Mouse (Mus musculus): Measurements from ENCODE around the gene Pigk. TPM values are rescaled to one million over a fixed set of nuclear protein-coding genes. Genes with fewer than 3 reads are reported as not detected.

The Pigk gene
- total and polyA plus RNA-seq, 3 experiments = 4.1 to 39.2 (median 34.2) TPM

DNA sequence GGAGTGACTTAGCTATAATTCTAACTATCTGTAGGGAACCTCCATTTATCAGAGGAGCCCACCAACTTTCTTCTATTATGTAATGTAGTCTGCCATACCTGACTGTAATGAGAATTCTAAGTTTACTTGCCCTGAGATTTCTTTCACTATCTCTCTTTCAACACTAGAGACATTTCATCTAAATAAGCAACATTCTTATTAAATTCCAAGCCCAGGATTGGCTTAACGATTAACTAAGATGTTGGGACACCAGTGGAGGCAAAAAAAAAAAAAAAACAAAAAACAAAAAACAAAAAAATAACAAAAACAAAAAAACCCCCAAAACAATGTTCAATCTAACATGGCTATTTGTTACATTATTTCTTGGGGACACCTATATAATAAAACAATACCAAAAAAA lies 39.0 kb downstream of the Pigk start:
- Histone ChIP-seq H3K36me3 (replicated peaks) (peaks cover 39% of the 10 kb centered on the region), H3K4me3 (ENCODE audit: low read depth, low read length) (no peak overlapping the region), H3K4me1 (ENCODE audit: insufficient read depth, low read depth, low read length) (peaks cover 76% of the 10 kb centered on the region), H3K9me3 (replicated peaks) (no peaks in the 10 kb centered on the region), H3K27me3 (ENCODE audit: insufficient read depth, low read length) (no peaks in the 10 kb centered on the region)
- ATAC-seq (ENCODE audit: extremely low read depth, insufficient number of reproducible peaks, low FRiP score, poor library complexity, severe bottlenecking) = no peak
- DNase-seq (ENCODE audit: low spot score) = no peak
- TF ChIP-seq GATA2 (IDR thresholded peaks at IDR 0.05; ENCODE audit: borderline replicate concordance, low read depth, low read length) (no peak), GATA1 (IDR thresholded peaks at IDR 0.05; ENCODE audit: borderline replicate concordance, low read length) (no peak), POLR2AphosphoS5 (IDR thresholded peaks at IDR 0.05; ENCODE audit: insufficient replicate concordance, low read depth, low read length) (no peak), TAL1 (conservative IDR thresholded peaks at IDR 0.05; ENCODE audit: low read depth, low read length) (no peak), CTCF (IDR thresholded peaks at IDR 0.05; ENCODE audit: low read depth, low read length) (no peak)

DNA sequence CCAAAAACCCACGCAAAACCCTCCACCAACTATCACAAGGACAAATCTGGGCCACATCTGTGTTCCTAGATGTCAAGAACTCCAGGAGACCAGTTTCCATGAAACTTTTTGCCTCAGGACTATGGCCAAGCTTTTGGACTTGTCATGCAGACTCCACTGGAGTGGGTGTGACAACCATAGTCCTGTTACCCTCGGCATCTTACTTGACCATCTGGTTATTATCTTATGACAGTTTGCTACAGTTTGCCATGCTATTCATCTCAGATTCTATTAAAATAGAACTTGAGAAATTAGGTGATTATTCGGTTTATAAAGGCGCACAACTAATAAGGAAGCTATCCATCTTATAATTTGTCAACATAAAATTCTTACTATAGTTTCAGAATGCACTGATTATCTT lies 39.4 kb downstream of the Pigk start:
- DNase-seq (ENCODE audit: low spot score) (no peak), ATAC-seq (ENCODE audit: extremely low read depth, insufficient number of reproducible peaks, low FRiP score, poor library complexity, severe bottlenecking) (no peak)
- peaks cover 77% of the 10 kb centered on the region for H3K4me1 ChIP-seq (ENCODE audit: insufficient read depth, low read depth, low read length)
- peaks cover 39% of the 10 kb centered on the region for H3K36me3 ChIP-seq (replicated peaks)
- no peaks in the 10 kb centered on the region for H3K27me3 ChIP-seq (ENCODE audit: insufficient read depth, low read length)
- no peaks in the 10 kb centered on the region for H3K9me3 ChIP-seq (replicated peaks)
- no peak overlapping the region for H3K4me3 ChIP-seq (ENCODE audit: low read depth, low read length)
- TF ChIP-seq TAL1 (conservative IDR thresholded peaks at IDR 0.05; ENCODE audit: low read depth, low read length) = no peak
- TF ChIP-seq CTCF (IDR thresholded peaks at IDR 0.05; ENCODE audit: low read depth, low read length) = no peak
- no peak for TF ChIP-seq GATA2 (IDR thresholded peaks at IDR 0.05; ENCODE audit: borderline replicate concordance, low read depth, low read length)
- TF ChIP-seq POLR2AphosphoS5 (IDR thresholded peaks at IDR 0.05; ENCODE audit: insufficient replicate concordance, low read depth, low read length) = no peak
- TF ChIP-seq GATA1 (IDR thresholded peaks at IDR 0.05; ENCODE audit: borderline replicate concordance, low read length) = no peak

DNA sequence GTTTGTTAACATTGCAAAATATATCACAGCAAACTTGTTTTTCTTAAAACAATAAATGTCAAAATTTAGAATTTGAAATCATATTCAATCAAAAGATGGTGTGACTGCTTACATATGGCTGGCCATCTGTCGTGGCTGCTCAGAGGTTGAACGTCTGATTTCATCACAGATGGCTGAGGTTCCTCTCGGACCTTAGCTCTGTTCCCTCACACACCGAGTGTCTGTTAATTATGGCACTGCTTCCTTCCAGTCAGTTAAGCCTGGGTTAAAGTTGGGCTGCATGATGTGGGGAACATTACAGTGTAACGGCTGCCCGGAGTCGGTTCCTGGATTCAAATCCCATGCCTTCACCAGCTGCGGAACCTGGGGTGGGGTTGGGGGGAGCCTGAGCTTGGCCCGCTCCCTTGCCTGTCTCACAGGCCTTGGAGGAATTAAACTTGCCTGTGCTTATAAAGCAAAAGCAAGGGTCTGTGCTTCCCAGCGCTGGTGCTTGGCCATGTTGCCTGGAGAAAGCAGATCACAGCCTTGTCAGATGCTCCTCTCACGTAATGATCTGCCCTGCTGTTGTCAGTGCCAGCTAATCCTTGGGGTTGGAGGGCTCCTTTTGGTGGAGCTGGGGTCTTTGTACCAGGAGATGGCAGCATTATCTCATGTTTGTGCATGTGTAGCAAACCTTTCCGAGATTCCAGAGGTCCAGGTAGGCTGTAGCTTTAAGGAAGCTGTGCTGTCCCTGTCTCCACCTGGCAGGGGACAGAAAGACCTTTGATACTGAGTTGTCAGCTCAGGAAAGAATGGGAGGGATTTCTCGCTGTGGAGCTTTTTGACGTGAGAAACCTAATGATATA lies 40.2 kb downstream of the Pigk start:
- Histone ChIP-seq H3K4me3 (ENCODE audit: low read depth, low read length) (no peak overlapping the region), H3K27me3 (ENCODE audit: insufficient read depth, low read length) (no peaks in the 10 kb centered on the region), H3K9me3 (replicated peaks) (no peaks in the 10 kb centered on the region), H3K36me3 (replicated peaks) (peaks cover 45% of the 10 kb centered on the region), H3K4me1 (ENCODE audit: insufficient read depth, low read depth, low read length) (peaks cover 77% of the 10 kb centered on the region)
- TF ChIP-seq GATA1 (IDR thresholded peaks at IDR 0.05; ENCODE audit: borderline replicate concordance, low read length) (no peak), GATA2 (IDR thresholded peaks at IDR 0.05; ENCODE audit: borderline replicate concordance, low read depth, low read length) (no peak), CTCF (IDR thresholded peaks at IDR 0.05; ENCODE audit: low read depth, low read length) (no peak), POLR2AphosphoS5 (IDR thresholded peaks at IDR 0.05; ENCODE audit: insufficient replicate concordance, low read depth, low read length) (no peak), TAL1 (conservative IDR thresholded peaks at IDR 0.05; ENCODE audit: low read depth, low read length) (no peak)
- no peak for ATAC-seq (ENCODE audit: extremely low read depth, insufficient number of reproducible peaks, low FRiP score, poor library complexity, severe bottlenecking)
- DNase-seq (ENCODE audit: low spot score) = no peak

DNA sequence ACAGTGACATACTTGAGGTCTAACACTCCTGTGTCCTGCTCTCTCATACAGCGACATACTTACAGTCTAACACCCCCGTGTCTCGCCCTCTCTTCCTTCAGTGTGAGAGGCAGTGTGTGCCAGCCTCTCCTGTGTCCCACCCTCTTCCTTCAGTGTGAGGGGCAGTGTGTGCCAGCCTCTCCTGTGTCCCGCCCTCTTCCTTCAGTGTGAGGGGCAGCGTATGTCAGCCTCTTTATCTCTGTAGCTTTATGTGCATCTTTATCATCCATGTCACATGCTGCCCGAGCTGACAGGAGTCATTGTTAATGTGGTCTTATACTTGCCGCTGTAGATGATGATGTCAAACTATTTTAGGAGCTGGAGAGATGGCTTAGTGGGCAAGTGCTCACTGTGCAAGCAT lies 41.6 kb downstream of the Pigk start:
- peaks cover 73% of the 10 kb centered on the region for H3K4me1 ChIP-seq (ENCODE audit: insufficient read depth, low read depth, low read length)
- H3K9me3 ChIP-seq (replicated peaks) = no peaks in the 10 kb centered on the region
- H3K27me3 ChIP-seq (ENCODE audit: insufficient read depth, low read length) = no peaks in the 10 kb centered on the region
- ATAC-seq (ENCODE audit: extremely low read depth, insufficient number of reproducible peaks, low FRiP score, poor library complexity, severe bottlenecking) (no peak), DNase-seq (ENCODE audit: low spot score) (no peak)
- H3K36me3 ChIP-seq (replicated peaks) = peaks cover 51% of the 10 kb centered on the region
- peak overlapping the region; percentile 15; the same call in 1 of the 2 replicates for H3K4me3 ChIP-seq (ENCODE audit: low read depth, low read length)
- TF ChIP-seq TAL1 (conservative IDR thresholded peaks at IDR 0.05; ENCODE audit: low read depth, low read length) = 0 out of 2 replicates have a peak, but pooled peaks have one; percentile 7
- no peak for TF ChIP-seq POLR2AphosphoS5 (IDR thresholded peaks at IDR 0.05; ENCODE audit: insufficient replicate concordance, low read depth, low read length)

DNA sequence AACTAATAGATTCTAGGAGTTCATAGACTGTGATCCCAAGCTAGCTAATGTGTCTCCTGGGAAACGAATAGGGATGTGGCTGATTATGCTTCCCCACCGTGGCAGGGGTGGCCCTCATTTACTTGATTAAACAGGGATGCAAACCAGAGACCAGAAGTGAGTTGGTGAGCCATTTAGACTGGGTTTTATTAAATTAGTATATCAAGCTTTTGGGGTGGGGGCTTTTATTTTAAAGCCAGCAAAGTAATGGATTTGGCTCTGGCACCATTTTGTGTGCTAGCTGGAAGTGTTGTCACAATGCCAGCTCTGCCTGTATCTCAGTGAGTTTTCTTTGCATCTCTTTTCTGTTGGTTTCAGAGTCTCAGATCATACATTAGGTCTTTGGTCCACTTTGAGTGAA lies 43.0 kb downstream of the Pigk start:
- H3K36me3 ChIP-seq (replicated peaks) = peaks cover 45% of the 10 kb centered on the region
- no peaks in the 10 kb centered on the region for H3K27me3 ChIP-seq (ENCODE audit: insufficient read depth, low read length)
- no peak overlapping the region for H3K4me3 ChIP-seq (ENCODE audit: low read depth, low read length)
- DNase-seq (ENCODE audit: low spot score) (no peak), ATAC-seq (ENCODE audit: extremely low read depth, insufficient number of reproducible peaks, low FRiP score, poor library complexity, severe bottlenecking) (no peak)
- H3K4me1 ChIP-seq (ENCODE audit: insufficient read depth, low read depth, low read length) = peaks cover 77% of the 10 kb centered on the region
- no peaks in the 10 kb centered on the region for H3K9me3 ChIP-seq (replicated peaks)
- no peak for TF ChIP-seq GATA1 (IDR thresholded peaks at IDR 0.05; ENCODE audit: borderline replicate concordance, low read length)
- no peak for TF ChIP-seq POLR2AphosphoS5 (IDR thresholded peaks at IDR 0.05; ENCODE audit: insufficient replicate concordance, low read depth, low read length)
- no peak for TF ChIP-seq CTCF (IDR thresholded peaks at IDR 0.05; ENCODE audit: low read depth, low read length)
- no peak for TF ChIP-seq TAL1 (conservative IDR thresholded peaks at IDR 0.05; ENCODE audit: low read depth, low read length)
- no peak for TF ChIP-seq GATA2 (IDR thresholded peaks at IDR 0.05; ENCODE audit: borderline replicate concordance, low read depth, low read length)

DNA sequence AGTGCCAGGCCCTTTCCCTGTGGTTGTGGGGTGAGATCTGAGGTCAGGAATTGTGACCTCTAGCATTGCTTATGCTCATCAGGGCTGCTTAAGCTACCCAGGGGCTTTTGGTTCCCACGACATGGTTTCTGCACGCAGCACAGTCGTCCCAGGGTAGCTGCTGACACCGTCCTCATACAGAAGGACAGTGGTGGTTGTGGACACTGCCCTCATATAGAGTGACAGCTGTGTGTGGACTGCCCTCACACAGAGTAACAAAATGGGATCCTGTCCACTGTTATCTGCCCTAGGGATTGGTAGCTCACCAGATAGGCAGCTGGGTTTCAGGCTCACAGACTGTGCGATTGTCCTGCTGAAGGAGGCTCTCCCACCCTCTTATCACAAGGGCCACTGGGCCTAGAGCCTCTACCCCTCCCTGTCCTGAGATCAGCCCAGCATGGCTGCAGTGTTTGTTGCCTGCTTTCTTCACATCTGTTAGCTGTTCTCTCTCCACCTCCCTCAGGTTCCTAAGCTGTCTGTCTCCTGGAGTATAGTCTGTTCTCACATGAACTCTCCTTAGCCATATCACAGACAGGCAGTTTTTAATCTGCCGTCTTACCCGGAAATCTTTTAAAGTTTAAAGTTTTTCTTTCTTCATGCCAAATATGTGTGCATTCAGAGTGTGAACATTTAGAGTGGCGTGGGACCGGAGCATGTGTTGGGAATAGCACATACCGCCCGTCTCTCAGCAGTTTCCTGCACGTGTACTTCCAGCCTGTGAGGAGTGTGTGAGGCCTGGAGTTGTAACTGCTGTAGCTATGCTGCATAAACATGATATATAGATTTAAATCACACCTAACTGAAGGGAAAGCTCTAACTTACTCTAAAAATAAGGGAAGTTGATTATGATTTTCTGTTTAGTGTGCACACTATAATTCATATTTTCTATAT lies 43.8 kb downstream of the Pigk start:
- no peaks in the 10 kb centered on the region for H3K27me3 ChIP-seq (ENCODE audit: insufficient read depth, low read length)
- H3K36me3 ChIP-seq (replicated peaks) = peaks cover 41% of the 10 kb centered on the region
- peak overlapping the region; percentile 33; the same call in 1 of the 2 replicates for H3K4me3 ChIP-seq (ENCODE audit: low read depth, low read length)
- TF ChIP-seq GATA2 (IDR thresholded peaks at IDR 0.05; ENCODE audit: borderline replicate concordance, low read depth, low read length) (no peak), TAL1 (conservative IDR thresholded peaks at IDR 0.05; ENCODE audit: low read depth, low read length) (peak; percentile 69)
- peak; percentile 33 for DNase-seq (ENCODE audit: low spot score)
- H3K4me1 ChIP-seq (ENCODE audit: insufficient read depth, low read depth, low read length) = peaks cover 83% of the 10 kb centered on the region
- H3K9me3 ChIP-seq (replicated peaks) = no peaks in the 10 kb centered on the region
- peak; percentile 85 for ATAC-seq (ENCODE audit: extremely low read depth, insufficient number of reproducible peaks, low FRiP score, poor library complexity, severe bottlenecking)

Data from G1E (cell line).